Mouse (Mus musculus): ENCODE measurements around the gene Ticrr. TPM values are rescaled to one million over a fixed set of nuclear protein-coding genes. Genes with fewer than 3 reads are reported as not detected.

Gene Ticrr
- polyA plus RNA-seq, 1 experiment from 2014 or later, result 9.3 TPM

Other genes starting within 250 kb of the Ticrr start
- 41.7 and 46.2 TPM in 2 replicates for gene Polg, start 193.8 kb upstream of the Ticrr start, polyA plus RNA-seq (2015; fragmentation: Nextera tagmentation; extraction: Ambion mirVana)
- gene Rhcg, start 42.5 kb upstream of the Ticrr start, polyA plus RNA-seq (2015; fragmentation: Nextera tagmentation; extraction: Ambion mirVana), result 0.06 and 0.13 TPM in 2 replicates
- gene Kif7, start 55.5 kb downstream of the Ticrr start, polyA plus RNA-seq (2015; fragmentation: Nextera tagmentation; extraction: Ambion mirVana), result 3.2 and 3.7 TPM in 2 replicates
- gene Plin1, start 72.7 kb downstream of the Ticrr start, polyA plus RNA-seq (2015; fragmentation: Nextera tagmentation; extraction: Ambion mirVana), result 0.21 TPM in 1 of 2 replicates, not detected in the other
- 10.0 and 14.5 TPM in 2 replicates for gene Pex11a, start 82.9 kb downstream of the Ticrr start, polyA plus RNA-seq (2015; fragmentation: Nextera tagmentation; extraction: Ambion mirVana)
- 0.88 and 1.7 TPM in 2 replicates for gene Wdr93, start 83.0 kb downstream of the Ticrr start, polyA plus RNA-seq (2015; fragmentation: Nextera tagmentation; extraction: Ambion mirVana)
- 0.21 TPM in 1 of 2 replicates, not detected in the other for gene Mesp1, start 133.6 kb downstream of the Ticrr start, polyA plus RNA-seq (2015; fragmentation: Nextera tagmentation; extraction: Ambion mirVana)
- gene Mesp2, start 150.5 kb downstream of the Ticrr start, polyA plus RNA-seq (2015; fragmentation: Nextera tagmentation; extraction: Ambion mirVana), result 0.45 and 0.87 TPM in 2 replicates
- gene Anpep, start 200.9 kb downstream of the Ticrr start, polyA plus RNA-seq (2015; fragmentation: Nextera tagmentation; extraction: Ambion mirVana), result 7.4 and 9.7 TPM in 2 replicates